Mouse (Mus musculus): ENCODE measurements at regions not wholly inside any gene's neighbourhood (a gene's known extent, or its start where the extent isn't known, plus 50 kb on each side); places are given as distances from the start of the nearest gene placed in this dataset.

- H3K9ac ChIP-seq (replicated peaks; ENCODE audit: low read length, poor library complexity, severe bottlenecking): no peak overlapping the region
- DNase-seq (ENCODE audit: low spot score) (peak; percentile 7), ATAC-seq (ENCODE audit: low FRiP score) (no peak)
Measured at GRCm38 (mm10) chr12:78137196-78137595, 56.8 kb upstream of the Gm6657 start.

GRCm38 (mm10) chr12:78138467-78138866 is 55.6 kb upstream of the Gm6657 start:
- 93% methylated on average over 1 of the region's 1 CpGs for whole genome bisulfite sequencing
- DNase-seq (ENCODE audit: low spot score): no peak
- H3K4me1 ChIP-seq (ENCODE audit: insufficient read depth, low read length): no peaks in the 10 kb centered on the region
- no peak overlapping the region for H3K4me3 ChIP-seq (ENCODE audit: low read depth, low read length)
- H3K36me3 ChIP-seq (ENCODE audit: insufficient read depth, low read length): no peaks in the 10 kb centered on the region
- H3K9me3 ChIP-seq (ENCODE audit: low read length): no peaks in the 10 kb centered on the region
- no peak overlapping the region for H3K9ac ChIP-seq (replicated peaks; ENCODE audit: low read length, poor library complexity, severe bottlenecking)
- no peak overlapping the region for H3K27ac ChIP-seq (ENCODE audit: low read depth, low read length)
- no peak overlapping the region for H3K4me2 ChIP-seq (ENCODE audit: low read depth, low read length, poor library complexity, severe bottlenecking)
- H3K27me3 ChIP-seq (ENCODE audit: insufficient read depth, low read length): no peaks in the 10 kb centered on the region
- ATAC-seq (ENCODE audit: low FRiP score): no peak
- TF ChIP-seq CTCF (IDR thresholded peaks at IDR 0.05): no peak

More at GRCm38 (mm10) chr12:78137196-78137595, 56.8 kb upstream of the Gm6657 start:
- Histone ChIP-seq H3K9me3 (ENCODE audit: low read length) (no peaks in the 10 kb centered on the region), H3K4me3 (ENCODE audit: low read depth, low read length) (no peak overlapping the region), H3K36me3 (ENCODE audit: insufficient read depth, low read length) (no peaks in the 10 kb centered on the region), H3K27me3 (ENCODE audit: insufficient read depth, low read length) (no peaks in the 10 kb centered on the region), H3K27ac (ENCODE audit: low read depth, low read length) (no peak overlapping the region), H3K4me1 (ENCODE audit: insufficient read depth, low read length) (peaks cover 3% of the 10 kb centered on the region; the same call in 1 of the 2 replicates), H3K4me2 (ENCODE audit: low read depth, low read length, poor library complexity, severe bottlenecking) (no peak overlapping the region)
- no peak for TF ChIP-seq CTCF (IDR thresholded peaks at IDR 0.05)
- WGBS: 76% methylated on average over 3 of the region's 3 CpGs
